Mouse (Mus musculus) A20 (cell line): ENCODE results near the gene Kif1b.
"Not testable (repeated sequence)": the region's sequence is repeated elsewhere in the genome, so short reads cannot be mapped to it uniquely, and the experiment has no call there.

Experiments
- DNase-seq: peaks from one replicate; pipeline ENCODE4 v3.0.0-alpha.2; 2011; ENCODE audit warnings: low read depth, low spot score

Kif1b gene

GRCm38 (mm10) chr4:149270541-149270940 lies 37.0 kb downstream of the Kif1b start:
- DNase-seq: no peak

- DNase-seq: no peak
Observed at GRCm38 (mm10) chr4:149269026-149269425, 38.5 kb downstream of the Kif1b start.

- no peak for DNase-seq
Observed at GRCm38 (mm10) chr4:149264895-149265294, 42.6 kb downstream of the Kif1b start.

GRCm38 (mm10) chr4:149263218-149263617 lies 44.3 kb downstream of the Kif1b start:
- no peak for DNase-seq

GRCm38 (mm10) chr4:149261466-149261865 lies 46.0 kb downstream of the Kif1b start:
- DNase-seq: no peak

- no peak for DNase-seq
Observed at GRCm38 (mm10) chr4:149260911-149261310, 46.6 kb downstream of the Kif1b start.

GRCm38 (mm10) chr4:149259391-149260094 lies 48.0 kb downstream of the Kif1b start:
- DNase-seq: no peak

- DNase-seq: no peak
Observed at GRCm38 (mm10) chr4:149258926-149259325, 48.6 kb downstream of the Kif1b start.

GRCm38 (mm10) chr4:149256511-149257300 lies 50.8 kb downstream of the Kif1b start:
- DNase-seq: no peak

GRCm38 (mm10) chr4:149255277-149256270 lies 51.9 kb downstream of the Kif1b start:
- DNase-seq: no peak

- no peak for DNase-seq
Observed at GRCm38 (mm10) chr4:149254827-149255226, 52.7 kb downstream of the Kif1b start.

- DNase-seq: no peak
Observed at GRCm38 (mm10) chr4:149249311-149249710, 58.2 kb downstream of the Kif1b start.

GRCm38 (mm10) chr4:149247772-149248171 lies 59.7 kb downstream of the Kif1b start:
- no peak for DNase-seq

- DNase-seq: no peak
Observed at GRCm38 (mm10) chr4:149247156-149247633, 60.3 kb downstream of the Kif1b start.

GRCm38 (mm10) chr4:149246578-149247155 lies 60.8 kb downstream of the Kif1b start:
- no peak for DNase-seq

GRCm38 (mm10) chr4:149237011-149237410 lies 70.5 kb downstream of the Kif1b start:
- no peak for DNase-seq

- DNase-seq: no peak
Observed at GRCm38 (mm10) chr4:149233938-149234337, 73.6 kb downstream of the Kif1b start.

GRCm38 (mm10) chr4:149228682-149229081 lies 78.8 kb downstream of the Kif1b start:
- not testable (repeated sequence) for DNase-seq

- no peak for DNase-seq
Observed at GRCm38 (mm10) chr4:149228256-149228655, 79.2 kb downstream of the Kif1b start.

- no peak for DNase-seq
Observed at GRCm38 (mm10) chr4:149226311-149226710, 81.2 kb downstream of the Kif1b start.

- DNase-seq: no peak
Observed at GRCm38 (mm10) chr4:149223453-149223852, 84.0 kb downstream of the Kif1b start.
